Mouse (Mus musculus) heart, postnatal 10 days (tissue): Measurements from ENCODE around the gene Nav2. TPM values are rescaled to one million over a fixed set of nuclear protein-coding genes. Genes with fewer than 3 reads are reported as not detected.

Source experiments
- DNase-seq, 2 experiments: peaks; one replicate each; pipeline ENCODE4 v3.0.0; 2021
- intact Hi-C: fragments of 180-260 bp; cut with DNase I; formaldehyde crosslinking; loops from one replicate; pipeline ENCODE4 v1.15.1; 2025
- total RNA-seq, 2 experiments: library from RNA; stranded (reverse); gene quantifications; 2 replicates each; pipeline ENCODE4 v1.2.3; 2021

Gene Nav2
- total RNA-seq, 2 experiments from 2014 or later, result 79.7 to 82.1 TPM

DNA sequence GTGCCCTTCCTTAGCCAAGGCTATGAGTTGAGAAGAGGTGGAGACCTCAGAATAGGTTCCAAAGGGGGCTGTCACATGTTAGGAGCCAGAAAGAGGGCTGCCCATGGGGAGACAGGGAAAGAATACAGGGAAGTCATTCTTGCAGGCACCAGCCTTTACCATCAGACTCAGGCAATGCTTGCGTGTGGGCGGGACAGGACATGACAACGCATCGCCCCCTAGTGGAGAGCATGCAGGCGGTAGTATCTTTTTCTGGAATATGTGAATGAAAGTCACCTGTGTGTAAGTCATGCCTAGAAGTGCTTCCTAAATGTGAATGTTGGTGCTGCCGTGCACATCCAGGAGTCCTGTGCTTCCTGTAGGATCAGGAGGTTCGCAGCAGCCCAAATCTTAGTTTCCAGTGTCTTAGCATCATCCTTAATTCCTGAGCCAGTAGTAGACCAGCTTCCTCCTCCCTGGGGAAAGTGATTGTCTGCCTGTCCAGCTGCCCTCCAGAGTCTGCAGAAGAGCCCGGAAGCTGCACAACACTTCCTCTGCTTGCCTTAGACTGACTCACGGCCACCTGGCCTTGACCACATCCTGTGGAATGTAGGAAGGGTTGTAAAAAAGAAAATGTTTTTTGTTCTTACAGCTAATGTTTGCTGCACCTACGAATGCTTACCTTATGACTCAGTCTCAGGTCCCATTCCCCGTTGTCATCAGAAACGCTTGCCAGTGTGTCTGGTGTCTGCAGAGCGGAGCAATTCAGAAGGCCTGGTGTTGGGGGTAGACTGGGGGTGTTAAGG lies 692.9 kb downstream of the Nav2 start:
- intact Hi-C loops, result loop anchor here (1.0 kb wide), 1 partner anchor 133 kb away; no protein-coding TSS in a partner anchor
- peak; percentile 75 to 83 for DNase-seq

GRCm38 (mm10) chr7:49604244-49604643 lies 695.7 kb downstream of the Nav2 start:
- intact Hi-C loops, result no loop called here
- DNase-seq, result no peak

DNA sequence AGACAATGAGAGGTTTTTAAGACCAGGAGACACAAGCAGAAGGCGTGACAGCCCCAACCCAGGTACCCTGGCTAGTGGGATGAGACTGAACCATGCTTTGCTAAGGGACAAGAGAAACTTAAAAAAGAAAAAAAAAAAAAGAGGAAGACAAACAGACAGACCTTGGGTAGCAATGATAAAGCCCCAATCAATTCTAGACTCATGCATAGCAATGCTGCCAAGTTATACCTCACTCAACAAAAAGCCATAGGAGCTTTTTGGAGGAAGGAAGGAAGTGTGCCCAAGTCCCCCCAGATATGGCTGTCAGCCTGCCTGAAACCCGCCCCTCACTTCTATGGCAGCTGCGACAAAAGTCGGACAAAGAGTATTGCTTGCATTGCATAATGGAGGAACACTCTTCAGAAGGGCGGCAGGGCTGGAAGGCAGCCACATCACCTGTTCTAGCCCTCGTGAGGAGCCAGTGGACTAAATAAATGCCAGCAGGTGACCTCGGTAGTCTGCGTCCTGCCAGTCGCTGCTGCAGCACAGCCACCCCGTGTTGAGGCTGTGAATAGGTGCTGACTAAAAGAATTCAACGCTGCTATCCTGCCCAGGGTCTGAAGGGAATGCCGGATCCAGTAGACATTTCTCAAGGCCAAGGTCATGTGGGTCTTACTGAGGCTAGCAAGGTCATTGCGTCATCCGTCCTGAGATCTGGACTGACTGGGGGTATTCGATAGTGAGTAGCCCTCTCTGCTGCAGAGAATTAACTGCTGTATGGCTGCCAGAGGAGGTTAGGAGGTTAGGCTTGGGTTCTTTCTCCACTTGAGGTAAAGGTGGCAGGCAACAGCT lies 696.7 kb downstream of the Nav2 start:
- intact Hi-C loops, result no loop called here
- DNase-seq, result peak; percentile 38 to 53

DNA sequence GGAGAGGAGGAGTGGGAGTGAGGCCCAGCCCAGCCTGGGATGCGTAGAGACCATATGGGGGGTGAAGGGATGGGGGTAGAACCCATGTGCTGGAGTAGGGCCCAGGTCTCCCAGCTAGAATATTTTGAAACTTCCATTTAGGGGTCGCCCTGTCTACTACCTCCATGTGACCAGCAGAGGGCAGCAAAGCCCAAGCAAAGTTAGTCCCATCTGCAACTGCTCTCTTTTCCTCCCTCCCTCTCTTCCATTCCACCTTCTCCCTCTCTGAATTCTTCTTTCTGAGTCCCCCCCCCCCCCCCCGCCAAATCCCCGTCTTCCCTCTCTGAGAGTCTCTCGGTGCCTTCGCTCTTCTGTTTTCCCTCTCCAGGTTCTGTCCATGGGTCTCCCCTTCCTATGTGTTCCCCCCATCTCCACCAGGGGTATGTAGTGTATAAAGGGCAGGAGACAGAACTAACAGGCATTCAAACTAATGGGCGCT lies 707.8 kb downstream of the Nav2 start:
- intact Hi-C loops, result loop anchor here (1.0 to 5.0 kb wide), 2 partner anchors 138 to 306 kb away; no protein-coding TSS in a partner anchor
- peak; percentile 56 to 81 for DNase-seq

DNA sequence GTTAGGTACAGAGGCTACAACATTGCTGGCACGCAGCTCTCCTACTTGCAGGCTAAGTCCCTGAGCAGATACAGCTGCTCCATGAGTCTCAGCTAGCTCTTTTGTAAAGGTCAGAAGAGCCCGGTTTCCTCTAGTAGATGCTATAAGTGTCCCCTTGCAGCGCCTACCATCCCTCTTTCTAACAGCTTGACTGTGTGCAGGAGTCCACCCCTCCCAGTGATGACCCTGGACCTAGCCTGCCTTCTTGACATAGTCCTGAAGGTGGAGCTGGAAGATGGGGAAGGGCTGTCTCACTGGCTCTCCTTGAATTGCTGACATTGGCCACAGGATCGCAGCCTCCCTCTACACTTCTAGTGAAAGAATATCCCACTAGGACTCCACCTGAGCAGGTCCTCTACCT lies 708.6 kb downstream of the Nav2 start:
- no peak for DNase-seq
- intact Hi-C loops, result loop anchor here (5.0 kb wide), 1 partner anchor 305 kb away; no protein-coding TSS in a partner anchor

GRCm38 (mm10) chr7:49620160-49620559 lies 711.6 kb downstream of the Nav2 start:
- no peak for DNase-seq
- intact Hi-C loops, result no loop called here

- no peak for DNase-seq
- intact Hi-C loops, result no loop called here
These were observed 723.4 kb downstream of the Nav2 start for GRCm38 (mm10) chr7:49631885-49632284.

DNA sequence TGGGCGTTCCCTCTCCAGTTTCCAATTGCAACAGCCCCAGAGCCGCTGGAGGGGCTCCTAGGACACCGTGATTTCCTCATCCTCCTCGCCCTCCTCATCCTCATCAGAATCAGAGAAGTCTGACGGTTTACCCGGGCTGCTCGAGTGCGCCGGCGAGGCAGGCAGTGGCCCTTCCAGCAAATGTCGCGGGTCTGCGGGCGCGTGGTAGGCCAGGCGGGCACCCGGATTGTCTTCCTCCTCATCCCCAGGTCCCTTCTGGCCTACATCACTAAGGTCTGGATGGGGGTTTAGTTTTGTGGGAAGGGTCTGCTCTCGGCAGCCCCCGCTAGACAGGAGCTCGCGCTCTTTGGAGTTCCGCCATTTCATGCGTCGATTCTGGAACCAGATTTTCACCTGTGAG lies 723.9 kb downstream of the Nav2 start:
- DNase-seq, result no peak
- intact Hi-C loops, result no loop called here

- peak; percentile 31 to 32 for DNase-seq
- intact Hi-C loops, result no loop called here
These were observed 725.0 kb downstream of the Nav2 start for GRCm38 (mm10) chr7:49633375-49633956.

DNA sequence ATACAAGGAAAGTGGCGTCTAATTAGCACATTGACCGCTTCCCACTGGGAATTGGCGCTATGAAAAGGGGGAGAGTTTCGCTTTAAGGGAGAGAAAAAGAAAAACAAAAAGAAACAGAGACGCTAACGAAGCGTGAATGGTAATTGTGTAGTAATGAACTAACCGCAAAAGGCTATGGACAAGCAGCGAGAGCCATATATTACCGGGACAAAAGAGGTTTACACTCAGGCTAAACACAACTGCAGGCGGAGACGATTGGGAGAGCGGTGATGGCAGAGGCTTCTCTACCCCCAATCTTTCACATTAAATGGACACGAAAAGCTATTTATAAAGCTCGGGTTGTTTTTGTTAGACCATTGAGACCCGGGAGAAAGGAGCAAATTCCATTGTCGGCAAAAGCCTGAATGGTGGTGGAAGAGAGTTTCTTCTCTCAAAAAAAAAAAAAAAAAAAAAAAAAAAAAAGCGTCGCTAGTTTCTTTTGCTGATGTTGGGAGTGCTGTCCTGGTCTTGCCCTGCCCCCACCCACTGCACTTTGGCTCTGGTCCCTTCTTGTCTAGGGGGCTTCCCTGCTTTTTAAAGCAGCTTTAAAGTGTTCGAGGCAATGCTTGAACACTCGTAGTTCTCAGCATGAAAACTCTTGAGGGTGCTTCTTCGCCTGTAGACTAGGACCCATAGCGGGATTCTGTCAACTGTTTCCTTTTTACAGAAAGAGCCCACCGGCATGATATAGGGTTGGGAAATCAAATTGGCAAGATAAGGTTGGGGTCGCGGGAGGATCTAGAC lies 726.0 kb downstream of the Nav2 start:
- no peak for DNase-seq
- intact Hi-C loops, result no loop called here

- DNase-seq, result no peak
- intact Hi-C loops, result no loop called here
These were observed 726.6 kb downstream of the Nav2 start for GRCm38 (mm10) chr7:49635074-49635621.

DNA sequence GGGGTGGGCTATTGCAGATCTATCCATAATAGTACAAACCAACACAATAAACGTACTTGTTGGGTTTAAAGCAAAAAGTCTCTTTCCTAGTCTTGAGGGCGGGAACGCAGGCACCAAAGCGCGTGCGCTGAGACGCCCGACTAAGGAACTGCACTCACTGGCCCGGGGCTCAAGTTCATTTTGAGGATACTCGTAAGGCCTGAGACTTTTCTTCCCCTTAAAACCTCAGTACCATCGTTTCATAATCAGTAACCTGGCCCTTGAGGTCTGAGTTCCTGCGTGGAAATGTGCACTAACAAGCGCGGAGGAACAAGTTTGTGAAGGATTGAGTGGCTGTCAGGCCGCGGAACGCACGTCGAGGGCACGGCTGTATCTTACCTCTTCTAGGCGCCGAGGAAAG lies 727.5 kb downstream of the Nav2 start:
- no peak for DNase-seq
- intact Hi-C loops, result no loop called here

- DNase-seq, result no peak
- intact Hi-C loops, result no loop called here
These were observed 728.1 kb downstream of the Nav2 start, which contains the start of gene Dbx1 for GRCm38 (mm10) chr7:49636491-49637115. Gene Dbx1 (minus strand): TSS chr7:49636849.

DNA sequence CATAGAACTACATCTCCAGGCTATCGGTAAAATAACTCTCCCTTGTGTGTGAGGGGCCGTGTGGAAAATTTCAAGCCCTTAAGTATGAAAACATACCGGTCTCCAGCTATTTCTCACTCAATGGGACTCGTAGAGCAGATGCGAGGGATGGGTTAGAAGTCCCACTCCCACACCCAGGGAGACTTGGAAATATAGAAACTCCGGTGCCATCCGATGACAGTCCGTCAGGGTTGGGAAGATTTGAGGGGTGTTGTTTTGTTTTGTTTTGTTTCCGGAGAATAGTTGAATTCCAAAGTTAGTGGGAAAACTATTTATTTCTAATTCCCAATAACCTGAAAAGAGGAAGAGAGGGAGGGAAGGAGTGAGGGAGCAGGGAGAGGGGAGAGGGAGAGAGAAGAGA lies 728.8 kb downstream of the Nav2 start:
- DNase-seq, result no peak
- intact Hi-C loops, result no loop called here

GRCm38 (mm10) chr7:49637851-49638663 lies 729.5 kb downstream of the Nav2 start:
- intact Hi-C loops, result no loop called here
- no peak for DNase-seq

DNA sequence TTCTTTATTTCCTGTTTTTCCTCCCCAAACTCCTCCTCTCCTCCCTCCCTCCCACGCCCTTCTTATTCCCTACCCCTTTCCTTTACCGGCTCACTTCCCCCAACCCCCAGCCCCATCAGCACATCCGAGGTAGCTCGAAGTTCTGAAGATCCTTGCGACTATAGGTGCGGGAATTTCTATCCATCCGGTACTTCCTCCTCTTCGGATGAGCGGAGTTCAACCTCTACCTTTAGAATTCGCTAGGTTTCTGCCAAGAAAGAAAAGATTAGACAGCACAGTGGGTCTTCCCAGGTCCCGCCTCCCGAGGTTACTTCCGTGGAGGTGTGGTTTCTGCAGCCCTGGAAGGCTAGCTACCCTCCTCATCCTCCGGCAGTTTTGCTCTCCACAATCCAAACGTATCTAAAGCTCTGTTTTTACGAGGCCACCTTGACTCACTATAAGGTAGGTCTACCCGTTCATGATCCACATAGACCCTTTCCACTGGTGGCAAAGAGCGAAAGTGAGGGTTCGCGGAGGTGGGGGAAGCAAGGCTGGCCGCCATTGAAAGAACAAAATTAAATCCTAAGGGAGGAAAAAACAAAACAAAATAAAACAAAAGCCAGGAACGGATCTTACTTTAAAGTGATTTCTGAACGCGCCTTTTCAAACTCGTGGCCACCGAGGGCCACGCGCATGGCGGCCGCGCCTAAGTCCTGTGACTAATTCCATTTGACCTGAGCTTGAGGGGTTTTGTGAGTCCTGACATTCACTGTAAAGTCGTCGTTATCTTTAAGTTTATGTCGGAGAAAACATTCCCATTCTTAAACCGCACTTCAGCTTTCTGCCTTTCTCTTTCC lies 730.6 kb downstream of the Nav2 start:
- no peak for DNase-seq
- intact Hi-C loops, result no loop called here

GRCm38 (mm10) chr7:49639864-49640708 lies 731.6 kb downstream of the Nav2 start:
- intact Hi-C loops, result no loop called here
- DNase-seq, result no peak
